Mouse (Mus musculus) frontal cortex, postnatal 10 days (tissue): ENCODE data around the gene Hormad1.

ENCODE experiments used
- DNase-seq, 2 experiments: peaks; one replicate each; pipeline ENCODE4 v3.0.0; 2022; ENCODE audit warnings: low spot score in 2 of 2, mixed read lengths in 1 of 2

The Hormad1 gene

GRCm38 (mm10) chr3:95636072-95636471, 76.6 kb downstream of the Hormad1 start:
- DNase-seq: no peak
